Mouse (Mus musculus): Measurements from ENCODE around the gene Rgl1. TPM values are rescaled to one million over a fixed set of nuclear protein-coding genes. Genes with fewer than 3 reads are reported as not detected.

The Rgl1 gene
- polyA plus RNA-seq (2012; rRNA removed) = 49.2 and 55.2 TPM in 2 replicates

- H3K27me3 ChIP-seq (ENCODE audit: control insufficient read depth, insufficient read depth, low read length) = no peaks in the 10 kb centered on the region
- H3K36me3 ChIP-seq (ENCODE audit: control insufficient read depth, insufficient read depth, low read length) = peaks cover 1% of the 10 kb centered on the region; the same call in 1 of the 2 replicates
- peak within 1 kb of the TSS; percentile 76 for H3K27ac ChIP-seq (ENCODE audit: control insufficient read depth, insufficient read depth, low read depth, low read length)
- TF ChIP-seq CTCF (IDR thresholded peaks at IDR 0.05; ENCODE audit: control insufficient read depth, insufficient read depth, insufficient replicate concordance, low read depth, low read length) (no peak), POLR2A (IDR thresholded peaks at IDR 0.05; ENCODE audit: control insufficient read depth, low read depth, low read length) (peak; percentile 78)
- peak within 1 kb of the TSS; percentile 93 for H3K4me3 ChIP-seq (ENCODE audit: control insufficient read depth, low read depth, low read length)
- no peaks in the 10 kb centered on the region; the same call in 1 of the 2 replicates for H3K4me1 ChIP-seq (ENCODE audit: control insufficient read depth, insufficient read depth, low read length)
These were observed at the start of gene Rgl1, which contains the start of gene Arpc5 for GRCm38 (mm10) chr1:152766032-152766772. Gene Rgl1, minus strand, starts transcription at chr1:152766351. Gene Arpc5, plus strand, starts transcription at chr1:152766542.

- Histone ChIP-seq H3K27me3 (ENCODE audit: control insufficient read depth, insufficient read depth, low read length) (no peaks in the 10 kb centered on the region), H3K27ac (ENCODE audit: control insufficient read depth, insufficient read depth, low read depth, low read length) (no peak overlapping the region), H3K4me3 (ENCODE audit: control insufficient read depth, low read depth, low read length) (no peak overlapping the region), H3K36me3 (ENCODE audit: control insufficient read depth, insufficient read depth, low read length) (no peaks in the 10 kb centered on the region), H3K4me1 (ENCODE audit: control insufficient read depth, insufficient read depth, low read length) (no peaks in the 10 kb centered on the region)
- TF ChIP-seq CTCF (IDR thresholded peaks at IDR 0.05; ENCODE audit: control insufficient read depth, insufficient read depth, insufficient replicate concordance, low read depth, low read length) (peak; percentile 39; the same call in 1 of the 2 replicates), POLR2A (IDR thresholded peaks at IDR 0.05; ENCODE audit: control insufficient read depth, low read depth, low read length) (no peak)
These were observed 49.1 kb upstream of the Rgl1 start for GRCm38 (mm10) chr1:152815265-152815701.

- H3K36me3 ChIP-seq (ENCODE audit: control insufficient read depth, insufficient read depth, low read length) = no peaks in the 10 kb centered on the region
- no peak overlapping the region for H3K4me3 ChIP-seq (ENCODE audit: control insufficient read depth, low read depth, low read length)
- H3K27ac ChIP-seq (ENCODE audit: control insufficient read depth, insufficient read depth, low read depth, low read length) = no peak overlapping the region
- no peak for TF ChIP-seq POLR2A (IDR thresholded peaks at IDR 0.05; ENCODE audit: control insufficient read depth, low read depth, low read length)
- no peak for TF ChIP-seq CTCF (IDR thresholded peaks at IDR 0.05; ENCODE audit: control insufficient read depth, insufficient read depth, insufficient replicate concordance, low read depth, low read length)
- H3K4me1 ChIP-seq (ENCODE audit: control insufficient read depth, insufficient read depth, low read length) = no peaks in the 10 kb centered on the region
- no peaks in the 10 kb centered on the region for H3K27me3 ChIP-seq (ENCODE audit: control insufficient read depth, insufficient read depth, low read length)
These were observed 44.6 kb upstream of the Rgl1 start for GRCm38 (mm10) chr1:152810533-152811439.

GRCm38 (mm10) chr1:152809541-152810252 lies 43.5 kb upstream of the Rgl1 start:
- TF ChIP-seq CTCF (IDR thresholded peaks at IDR 0.05; ENCODE audit: control insufficient read depth, insufficient read depth, insufficient replicate concordance, low read depth, low read length) (no peak), POLR2A (IDR thresholded peaks at IDR 0.05; ENCODE audit: control insufficient read depth, low read depth, low read length) (no peak)
- Histone ChIP-seq H3K27me3 (ENCODE audit: control insufficient read depth, insufficient read depth, low read length) (no peaks in the 10 kb centered on the region), H3K27ac (ENCODE audit: control insufficient read depth, insufficient read depth, low read depth, low read length) (no peak overlapping the region), H3K4me1 (ENCODE audit: control insufficient read depth, insufficient read depth, low read length) (no peaks in the 10 kb centered on the region), H3K36me3 (ENCODE audit: control insufficient read depth, insufficient read depth, low read length) (no peaks in the 10 kb centered on the region), H3K4me3 (ENCODE audit: control insufficient read depth, low read depth, low read length) (no peak overlapping the region)

- H3K27ac ChIP-seq (ENCODE audit: control insufficient read depth, insufficient read depth, low read depth, low read length) = no peak overlapping the region
These were observed 42.2 kb upstream of the Rgl1 start for GRCm38 (mm10) chr1:152808392-152808680.

GRCm38 (mm10) chr1:152807619-152808391 lies 41.7 kb upstream of the Rgl1 start:
- no peaks in the 10 kb centered on the region for H3K27me3 ChIP-seq (ENCODE audit: control insufficient read depth, insufficient read depth, low read length)
- H3K4me3 ChIP-seq (ENCODE audit: control insufficient read depth, low read depth, low read length) = peak overlapping the region; percentile 15
- H3K36me3 ChIP-seq (ENCODE audit: control insufficient read depth, insufficient read depth, low read length) = no peaks in the 10 kb centered on the region
- H3K4me1 ChIP-seq (ENCODE audit: control insufficient read depth, insufficient read depth, low read length) = no peaks in the 10 kb centered on the region
- no peak overlapping the region for H3K27ac ChIP-seq (ENCODE audit: control insufficient read depth, insufficient read depth, low read depth, low read length)
- TF ChIP-seq POLR2A (IDR thresholded peaks at IDR 0.05; ENCODE audit: control insufficient read depth, low read depth, low read length) (no peak), CTCF (IDR thresholded peaks at IDR 0.05; ENCODE audit: control insufficient read depth, insufficient read depth, insufficient replicate concordance, low read depth, low read length) (no peak)

More at GRCm38 (mm10) chr1:152808392-152808680, 42.2 kb upstream of the Rgl1 start:
- TF ChIP-seq CTCF (IDR thresholded peaks at IDR 0.05; ENCODE audit: control insufficient read depth, insufficient read depth, insufficient replicate concordance, low read depth, low read length) (no peak), POLR2A (IDR thresholded peaks at IDR 0.05; ENCODE audit: control insufficient read depth, low read depth, low read length) (no peak)
- Histone ChIP-seq H3K4me1 (ENCODE audit: control insufficient read depth, insufficient read depth, low read length) (no peaks in the 10 kb centered on the region), H3K4me3 (ENCODE audit: control insufficient read depth, low read depth, low read length) (no peak overlapping the region), H3K27me3 (ENCODE audit: control insufficient read depth, insufficient read depth, low read length) (no peaks in the 10 kb centered on the region), H3K36me3 (ENCODE audit: control insufficient read depth, insufficient read depth, low read length) (no peaks in the 10 kb centered on the region)
